Mouse (Mus musculus) kidney, adult 11 months (tissue): Measurements from ENCODE around the gene Rpa1.
"Not testable (repeated sequence)": the region's sequence is repeated elsewhere in the genome, so short reads cannot be mapped to it uniquely, and the experiment has no call there.

ENCODE experiments used
- DNase-seq: peaks from one replicate; pipeline ENCODE4 v3.0.0; 2022

Gene Rpa1

GRCm38 (mm10) chr11:75319246-75319645 is 28.9 kb downstream of the Rpa1 start:
- DNase-seq: no peak

- DNase-seq: no peak
Observed at GRCm38 (mm10) chr11:75318351-75319221, 29.5 kb downstream of the Rpa1 start.

- DNase-seq: no peak
Observed at GRCm38 (mm10) chr11:75313834-75314233, 34.3 kb downstream of the Rpa1 start.

- DNase-seq: no peak
Observed at GRCm38 (mm10) chr11:75311751-75312150, 36.4 kb downstream of the Rpa1 start.

GRCm38 (mm10) chr11:75310813-75311212 is 37.3 kb downstream of the Rpa1 start:
- DNase-seq: no peak

- no peak for DNase-seq
Observed at GRCm38 (mm10) chr11:75308650-75309049, 39.5 kb downstream of the Rpa1 start.

GRCm38 (mm10) chr11:75304797-75305196 is 43.3 kb downstream of the Rpa1 start:
- no peak for DNase-seq

GRCm38 (mm10) chr11:75300954-75301353 is 47.2 kb downstream of the Rpa1 start:
- DNase-seq: no peak

GRCm38 (mm10) chr11:75299786-75300185 is 48.3 kb downstream of the Rpa1 start:
- DNase-seq: no peak

GRCm38 (mm10) chr11:75298491-75298890 is 49.6 kb downstream of the Rpa1 start:
- peak; percentile 59 for DNase-seq

- peak; percentile 61 for DNase-seq
Observed at GRCm38 (mm10) chr11:75297631-75298030, 50.5 kb downstream of the Rpa1 start.

GRCm38 (mm10) chr11:75296406-75297005 is 51.6 kb downstream of the Rpa1 start:
- DNase-seq: no peak

- not testable (repeated sequence) for DNase-seq
Observed at GRCm38 (mm10) chr11:75295534-75295933, 52.6 kb downstream of the Rpa1 start.

GRCm38 (mm10) chr11:75294862-75295261 is 53.3 kb downstream of the Rpa1 start:
- DNase-seq: peak; percentile 80

- peak; percentile 70 for DNase-seq
Observed at GRCm38 (mm10) chr11:75293852-75294361, 54.2 kb downstream of the Rpa1 start.

- no peak for DNase-seq
Observed at GRCm38 (mm10) chr11:75292281-75292680, 55.8 kb downstream of the Rpa1 start.

- peak; percentile 53 for DNase-seq
Observed at GRCm38 (mm10) chr11:75291389-75292215, 56.5 kb downstream of the Rpa1 start.

- DNase-seq: peak; percentile 88
Observed at GRCm38 (mm10) chr11:75290566-75291271, 57.4 kb downstream of the Rpa1 start.

GRCm38 (mm10) chr11:75289120-75289519 is 59.0 kb downstream of the Rpa1 start:
- DNase-seq: peak; percentile 55

- no peak for DNase-seq
Observed at GRCm38 (mm10) chr11:75288517-75288916, 59.6 kb downstream of the Rpa1 start.

- DNase-seq: no peak
Observed at GRCm38 (mm10) chr11:75287940-75288339, 60.2 kb downstream of the Rpa1 start.

GRCm38 (mm10) chr11:75286868-75287267 is 61.3 kb downstream of the Rpa1 start:
- no peak for DNase-seq
